Mouse (Mus musculus): ENCODE measurements at regions not wholly inside any gene's neighbourhood (a gene's known extent, or its start where the extent isn't known, plus 50 kb on each side); places are given as distances from the start of the nearest gene placed in this dataset.

DNA sequence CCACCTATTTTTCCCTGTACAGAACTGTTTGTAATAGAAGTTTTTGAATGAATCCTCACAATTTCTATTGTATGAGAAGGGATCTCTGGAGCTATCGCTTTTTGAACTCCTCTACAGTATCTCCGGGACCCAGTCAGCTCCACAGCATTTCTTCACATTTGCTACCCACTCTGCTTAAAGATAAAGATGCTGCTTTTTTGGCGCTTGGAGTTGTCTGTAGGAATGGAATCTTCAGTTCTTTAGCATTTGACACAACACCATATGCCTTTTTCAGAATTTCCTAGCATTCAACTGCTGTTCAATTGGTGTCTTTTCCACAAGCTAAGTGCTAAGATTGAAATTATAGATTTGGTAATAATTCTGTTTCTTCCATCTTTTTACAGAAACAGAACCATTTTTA lies 338.4 kb downstream of the Inhba start:
- no peak for TF ChIP-seq CTCF (IDR thresholded peaks at IDR 0.05; ENCODE audit: borderline replicate concordance, insufficient read depth, low read length)
- TF ChIP-seq POLR2A (IDR thresholded peaks at IDR 0.05; ENCODE audit: low read depth, low read length) = no peak
